Mouse (Mus musculus): Measurements from ENCODE around the gene Gm3233.
"Not testable (repeated sequence)": the region's sequence is repeated elsewhere in the genome, so short reads cannot be mapped to it uniquely, and the experiment has no call there.

Gm3233 gene

GRCm38 (mm10) chr10:77759582-77759981, at the start of gene Gm3233:
Gene Gm3233 (minus strand): TSS chr10:77759682.
- in situ Hi-C loops (cut with MboI; ENCODE audit: unreplicated experiment in 2 of 2): loop anchor here in 1 of 2 experiments (10.0 kb wide), 1 partner anchor 245 kb away; the partner anchor contains the start of gene Fam207a

GRCm38 (mm10) chr10:77804095-77804494, 44.6 kb upstream of the Gm3233 start:
- in situ Hi-C loops (cut with MboI; ENCODE audit: unreplicated experiment in 2 of 2): no loop called here

GRCm38 (mm10) chr10:77798921-77799508, 39.5 kb upstream of the Gm3233 start, which contains the start of gene Gm19668:
Gene Gm19668 (minus strand): TSS chr10:77799133.
- in situ Hi-C loops (cut with MboI; ENCODE audit: unreplicated experiment in 2 of 2): no loop called here

- in situ Hi-C loops (cut with MboI; ENCODE audit: unreplicated experiment in 2 of 2): not testable (repeated sequence)
These were observed 38.9 kb upstream of the Gm3233 start for GRCm38 (mm10) chr10:77798164-77798920.

- in situ Hi-C loops (cut with MboI; ENCODE audit: unreplicated experiment in 2 of 2): no loop called here
These were observed 38.2 kb upstream of the Gm3233 start for GRCm38 (mm10) chr10:77797677-77798076.

- in situ Hi-C loops (cut with MboI; ENCODE audit: unreplicated experiment in 2 of 2): no loop called here
These were observed 35.5 kb upstream of the Gm3233 start, which contains the start of gene Gm9639 for GRCm38 (mm10) chr10:77794976-77795375. Gene Gm9639 (minus strand): TSS chr10:77795076.

- in situ Hi-C loops (cut with MboI; ENCODE audit: unreplicated experiment in 2 of 2): no loop called here
These were observed 29.1 kb upstream of the Gm3233 start for GRCm38 (mm10) chr10:77788621-77789020.

- in situ Hi-C loops (cut with MboI; ENCODE audit: unreplicated experiment in 2 of 2): not testable (repeated sequence)
These were observed 28.4 kb upstream of the Gm3233 start, which contains the start of gene Gm7137 for GRCm38 (mm10) chr10:77787876-77788275. Gene Gm7137 (minus strand): TSS chr10:77788200.

- in situ Hi-C loops (cut with MboI; ENCODE audit: unreplicated experiment in 2 of 2): not testable (repeated sequence)
These were observed 23.9 kb upstream of the Gm3233 start for GRCm38 (mm10) chr10:77783396-77783795.

GRCm38 (mm10) chr10:77782442-77782841, 23.0 kb upstream of the Gm3233 start, which contains the start of gene Gm3250:
Gene Gm3250 (minus strand): TSS chr10:77782542.
- in situ Hi-C loops (cut with MboI; ENCODE audit: unreplicated experiment in 2 of 2): not testable (repeated sequence)

GRCm38 (mm10) chr10:77776844-77777243, 17.4 kb upstream of the Gm3233 start, which contains the start of gene Gm7138:
Gene Gm7138 (minus strand): TSS chr10:77776944.
- in situ Hi-C loops (cut with MboI; ENCODE audit: unreplicated experiment in 2 of 2): not testable (repeated sequence)

- in situ Hi-C loops (cut with MboI; ENCODE audit: unreplicated experiment in 2 of 2): not testable (repeated sequence)
These were observed 12.7 kb upstream of the Gm3233 start for GRCm38 (mm10) chr10:77772142-77772541.

- in situ Hi-C loops (cut with MboI; ENCODE audit: unreplicated experiment in 2 of 2): not testable (repeated sequence)
These were observed 11.7 kb upstream of the Gm3233 start, which contains the start of gene Gm3238 for GRCm38 (mm10) chr10:77771225-77771624. Gene Gm3238 (minus strand): TSS chr10:77771325.

GRCm38 (mm10) chr10:77769727-77770126, 10.2 kb upstream of the Gm3233 start:
- in situ Hi-C loops (cut with MboI; ENCODE audit: unreplicated experiment in 2 of 2): no loop called here

GRCm38 (mm10) chr10:77753448-77753847, 6.0 kb downstream of the Gm3233 start:
- in situ Hi-C loops (cut with MboI; ENCODE audit: unreplicated experiment in 2 of 2): loop anchor here in 1 of 2 experiments (10.0 kb wide), 1 partner anchor 239 kb away; the partner anchor contains the start of gene Fam207a

- in situ Hi-C loops (cut with MboI; ENCODE audit: unreplicated experiment in 2 of 2): loop anchor here in 1 of 2 experiments (10.0 kb wide), 1 partner anchor 238 kb away; the partner anchor contains the start of gene Fam207a
These were observed 7.2 kb downstream of the Gm3233 start for GRCm38 (mm10) chr10:77752312-77752711.

- in situ Hi-C loops (cut with MboI; ENCODE audit: unreplicated experiment in 2 of 2): loop anchor here in 1 of 2 experiments (10.0 kb wide), 1 partner anchor 236 kb away; the partner anchor contains the start of gene Fam207a
These were observed 8.2 kb downstream of the Gm3233 start, which contains the start of gene Gm9736 for GRCm38 (mm10) chr10:77751254-77751653. Gene Gm9736 (minus strand): TSS chr10:77751354.

- in situ Hi-C loops (cut with MboI; ENCODE audit: unreplicated experiment in 2 of 2): loop anchor here in 1 of 2 experiments (10.0 kb wide), 1 partner anchor 236 kb away; the partner anchor contains the start of gene Fam207a
These were observed 8.8 kb downstream of the Gm3233 start for GRCm38 (mm10) chr10:77750686-77751085.

GRCm38 (mm10) chr10:77741924-77742688, 17.4 kb downstream of the Gm3233 start, which contains the start of gene Gm18596:
Gene Gm18596 (minus strand): TSS chr10:77742638.
- in situ Hi-C loops (cut with MboI; ENCODE audit: unreplicated experiment in 2 of 2): loop anchor here (10.0 kb wide), 1 partner anchor 107 kb away; no protein-coding TSS in a partner anchor

GRCm38 (mm10) chr10:77738929-77739328, 20.6 kb downstream of the Gm3233 start:
- in situ Hi-C loops (cut with MboI; ENCODE audit: unreplicated experiment in 2 of 2): no loop called here
